Mouse (Mus musculus) CH12.LX (cell line): Measurements from ENCODE around the gene Gm5460.

Experiments
- BHLHE40 ChIP-seq: IDR thresholded peaks from 2 replicates; pipeline ENCODE4 v1.6.1; 2011; ENCODE audit warnings: mild to moderate bottlenecking, low read depth, low read length, improper control_type of control experiment
- CTCF ChIP-seq, 2 experiments: IDR thresholded peaks in 1 of 2; conservative IDR thresholded peaks in 1 of 2; 2 replicates each; pipeline ENCODE4 v1.5.1; 2011 to 2012; ENCODE audit warnings: low read depth in 2 of 2, low read length in 2 of 2, improper control_type of control experiment in 1 of 2, inconsistent platforms in 1 of 2, mild to moderate bottlenecking in 1 of 2, moderate library complexity in 1 of 2
- IRF4 ChIP-seq: IDR thresholded peaks from 2 replicates; pipeline ENCODE4 v1.6.1; 2014; ENCODE audit warnings: low read depth, mild to moderate bottlenecking, inconsistent platforms, low read length, improper control_type of control experiment
- MAFK ChIP-seq: IDR thresholded peaks from 2 replicates; pipeline ENCODE4 v1.6.1; 2011; ENCODE audit warnings: low read length, improper control_type of control experiment; ENCODE audit not compliant: insufficient replicate concordance
- MXI1 ChIP-seq: IDR thresholded peaks from 2 replicates; pipeline ENCODE4 v1.6.1; 2011; ENCODE audit warnings: mild to moderate bottlenecking, low read depth, low read length, improper control_type of control experiment
- NRF1 ChIP-seq: IDR thresholded peaks from 2 replicates; pipeline ENCODE4 v1.6.1; 2014; ENCODE audit warnings: low read depth, mild to moderate bottlenecking, inconsistent platforms, low read length, improper control_type of control experiment, moderate library complexity
- SIN3A ChIP-seq: IDR thresholded peaks from 2 replicates; pipeline ENCODE4 v1.6.1; 2012; ENCODE audit warnings: low read length, improper control_type of control experiment, inconsistent platforms
- ZNF384 ChIP-seq: IDR thresholded peaks from 2 replicates; pipeline ENCODE4 v1.6.1; 2012; ENCODE audit warnings: low read depth, low read length, improper control_type of control experiment, inconsistent platforms

DNA sequence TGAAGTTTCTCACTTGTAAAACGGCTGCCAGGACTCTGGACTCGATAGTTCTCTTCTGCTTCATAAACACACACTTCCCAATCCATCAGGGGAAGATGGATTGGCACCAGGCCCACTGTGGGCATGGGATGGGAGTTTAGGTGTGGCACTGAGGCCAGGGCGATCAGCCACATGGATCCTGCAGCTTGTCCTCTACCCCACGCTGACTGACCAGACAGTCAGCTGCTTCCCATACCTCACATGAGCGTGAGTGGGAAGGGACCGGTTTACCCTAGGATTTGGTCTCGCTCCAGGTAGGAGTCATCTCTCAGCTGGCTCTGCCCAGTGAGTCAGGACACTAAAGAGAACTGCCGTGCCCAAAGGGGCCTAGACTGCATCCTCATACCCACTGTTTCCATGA lies 73.2 kb downstream of the Gm5460 start:
- TF ChIP-seq NRF1 (no peak), BHLHE40 (no peak), MXI1 (no peak), SIN3A (no peak), MAFK (no peak), CTCF (conservative IDR thresholded peaks at IDR 0.05 in 1 of 2, IDR thresholded peaks at IDR 0.05 in 1 of 2; ENCODE audit: low read depth in 2 of 2, low read length in 2 of 2) (no peak), IRF4 (no peak), ZNF384 (no peak)
